Mouse (Mus musculus): ENCODE measurements around the gene Mettl7a1. TPM values are rescaled to one million over a fixed set of nuclear protein-coding genes. Genes with fewer than 3 reads are reported as not detected.
A peak's percentile ranks its signal among the peaks of the same experiment; 100 is the strongest.
"Not testable (repeated sequence)": the region's sequence is repeated elsewhere in the genome, so short reads cannot be mapped to it uniquely, and the experiment has no call there.

Gene Mettl7a1
- 6.6 and 7.7 TPM in 2 replicates for polyA plus RNA-seq (2015; fragmentation: Nextera tagmentation; extraction: Ambion mirVana)

- ATAC-seq (ENCODE audit: low read depth): peak; percentile 79
- DNase-seq: peak; percentile 53
- under 1% methylated on average over 22 of the region's 30 CpGs for WGBS (ENCODE audit: insufficient replicate concordance)
These were observed at the start of gene Mettl7a1 for GRCm38 (mm10) chr15:100304019-100304991. Gene Mettl7a1 (plus strand): TSS chr15:100304140.

GRCm38 (mm10) chr15:100256386-100256785 lies 47.6 kb upstream of the Mettl7a1 start:
- no peak for ATAC-seq (ENCODE audit: low read depth)
- Histone ChIP-seq H3K4me2 (no peak overlapping the region), H3K36me3 (peaks cover 91% of the 10 kb centered on the region), H3K4me1 (replicated peaks) (no peaks in the 10 kb centered on the region), H3K9ac (no peak overlapping the region), H3K27me3 (no peaks in the 10 kb centered on the region), H3K27ac (no peak overlapping the region), H3K4me3 (replicated peaks) (no peak overlapping the region), H3K9me3 (replicated peaks) (no peaks in the 10 kb centered on the region)
- 81% methylated on average over 6 of the region's 6 CpGs for WGBS (ENCODE audit: insufficient replicate concordance)
- DNase-seq: no peak

More at GRCm38 (mm10) chr15:100304019-100304991, at the start of gene Mettl7a1:
- Histone ChIP-seq H3K27ac (peak within 1 kb of the TSS; percentile 94), H3K4me1 (replicated peaks) (peaks cover 56% of the 10 kb centered on the region), H3K9ac (peak within 1 kb of the TSS; percentile 83), H3K9me3 (replicated peaks) (no peaks in the 10 kb centered on the region), H3K27me3 (no peaks in the 10 kb centered on the region), H3K4me3 (replicated peaks) (peak within 1 kb of the TSS; percentile 73), H3K4me2 (peak within 1 kb of the TSS; percentile 87), H3K36me3 (no peaks in the 10 kb centered on the region)

GRCm38 (mm10) chr15:100257305-100257704 lies 46.6 kb upstream of the Mettl7a1 start:
- no peak overlapping the region for H3K4me2 ChIP-seq
- no peak overlapping the region for H3K4me3 ChIP-seq (replicated peaks)
- no peaks in the 10 kb centered on the region; the same call in 1 of the 2 replicates for H3K4me1 ChIP-seq (replicated peaks)
- DNase-seq: no peak
- H3K27ac ChIP-seq: no peak overlapping the region
- peaks cover 85% of the 10 kb centered on the region for H3K36me3 ChIP-seq
- 82% methylated on average over 5 of the region's 5 CpGs for WGBS (ENCODE audit: insufficient replicate concordance)
- H3K9ac ChIP-seq: no peak overlapping the region
- no peak for ATAC-seq (ENCODE audit: low read depth)
- no peaks in the 10 kb centered on the region for H3K9me3 ChIP-seq (replicated peaks)
- H3K27me3 ChIP-seq: no peaks in the 10 kb centered on the region

- Histone ChIP-seq H3K27me3 (no peaks in the 10 kb centered on the region), H3K4me2 (no peak overlapping the region), H3K9ac (no peak overlapping the region), H3K27ac (no peak overlapping the region), H3K36me3 (peaks cover 72% of the 10 kb centered on the region), H3K9me3 (replicated peaks) (no peaks in the 10 kb centered on the region), H3K4me1 (replicated peaks) (no peaks in the 10 kb centered on the region; the same call in 1 of the 2 replicates), H3K4me3 (replicated peaks) (no peak overlapping the region)
- no peak for ATAC-seq (ENCODE audit: low read depth)
- DNase-seq: no peak
- 92% methylated on average over 7 of the region's 7 CpGs for WGBS (ENCODE audit: insufficient replicate concordance)
These were observed 45.1 kb upstream of the Mettl7a1 start for GRCm38 (mm10) chr15:100258646-100259425.

- 81% methylated on average over 7 of the region's 7 CpGs for WGBS (ENCODE audit: insufficient replicate concordance)
- H3K27ac ChIP-seq; H3K9ac ChIP-seq; H3K27me3 ChIP-seq; ATAC-seq (ENCODE audit: low read depth); H3K9me3 ChIP-seq (replicated peaks); H3K4me3 ChIP-seq (replicated peaks); DNase-seq; H3K4me2 ChIP-seq; H3K4me1 ChIP-seq (replicated peaks): not testable (repeated sequence)
- peaks cover 57% of the 10 kb centered on the region for H3K36me3 ChIP-seq
These were observed 43.6 kb upstream of the Mettl7a1 start for GRCm38 (mm10) chr15:100260351-100260750.

- Histone ChIP-seq H3K27me3 (no peaks in the 10 kb centered on the region), H3K4me2 (no peak overlapping the region), H3K36me3 (peaks cover 26% of the 10 kb centered on the region), H3K4me1 (replicated peaks) (no peaks in the 10 kb centered on the region; the same call in 1 of the 2 replicates), H3K27ac (no peak overlapping the region), H3K4me3 (replicated peaks) (no peak overlapping the region), H3K9me3 (replicated peaks) (no peaks in the 10 kb centered on the region), H3K9ac (no peak overlapping the region)
- ATAC-seq (ENCODE audit: low read depth): no peak
- DNase-seq: no peak
- WGBS (ENCODE audit: insufficient replicate concordance): 44% methylated on average over 4 of the region's 4 CpGs
These were observed 40.6 kb upstream of the Mettl7a1 start for GRCm38 (mm10) chr15:100263246-100263905.

GRCm38 (mm10) chr15:100265586-100266325 lies 38.2 kb upstream of the Mettl7a1 start:
- no peak for DNase-seq
- Histone ChIP-seq H3K9me3 (replicated peaks) (no peaks in the 10 kb centered on the region), H3K4me3 (replicated peaks) (no peak overlapping the region), H3K9ac (no peak overlapping the region), H3K27ac (no peak overlapping the region), H3K36me3 (peaks cover 8% of the 10 kb centered on the region), H3K27me3 (no peaks in the 10 kb centered on the region), H3K4me2 (no peak overlapping the region), H3K4me1 (replicated peaks) (no peaks in the 10 kb centered on the region; the same call in 1 of the 2 replicates)
- 64% methylated on average over 4 of the region's 5 CpGs for WGBS (ENCODE audit: insufficient replicate concordance)
- no peak for ATAC-seq (ENCODE audit: low read depth)

GRCm38 (mm10) chr15:100268916-100269315 lies 35.0 kb upstream of the Mettl7a1 start:
- WGBS (ENCODE audit: insufficient replicate concordance): 45% methylated on average over 2 of the region's 2 CpGs
- ATAC-seq (ENCODE audit: low read depth): no peak

GRCm38 (mm10) chr15:100269776-100270175 lies 34.2 kb upstream of the Mettl7a1 start:
- Histone ChIP-seq H3K36me3 (no peaks in the 10 kb centered on the region), H3K4me1 (replicated peaks) (no peaks in the 10 kb centered on the region), H3K4me2 (no peak overlapping the region), H3K9me3 (replicated peaks) (no peaks in the 10 kb centered on the region), H3K27me3 (no peaks in the 10 kb centered on the region), H3K9ac (no peak overlapping the region), H3K4me3 (replicated peaks) (no peak overlapping the region), H3K27ac (no peak overlapping the region)
- no peak for ATAC-seq (ENCODE audit: low read depth)
- no peak for DNase-seq
- WGBS (ENCODE audit: insufficient replicate concordance): 35% methylated on average over 9 of the region's 9 CpGs

More at GRCm38 (mm10) chr15:100268916-100269315, 35.0 kb upstream of the Mettl7a1 start:
- Histone ChIP-seq H3K27me3 (no peaks in the 10 kb centered on the region), H3K9me3 (replicated peaks) (no peaks in the 10 kb centered on the region), H3K4me1 (replicated peaks) (no peaks in the 10 kb centered on the region), H3K4me2 (no peak overlapping the region), H3K4me3 (replicated peaks) (no peak overlapping the region), H3K27ac (no peak overlapping the region), H3K9ac (no peak overlapping the region), H3K36me3 (no peaks in the 10 kb centered on the region)
- DNase-seq: no peak

- not testable (repeated sequence) for H3K27me3 ChIP-seq; DNase-seq; H3K4me3 ChIP-seq (replicated peaks); H3K27ac ChIP-seq; ATAC-seq (ENCODE audit: low read depth); H3K4me1 ChIP-seq (replicated peaks); H3K4me2 ChIP-seq; H3K9ac ChIP-seq; H3K9me3 ChIP-seq (replicated peaks); H3K36me3 ChIP-seq
- 43% methylated on average over 7 of the region's 7 CpGs for WGBS (ENCODE audit: insufficient replicate concordance)
These were observed 33.3 kb upstream of the Mettl7a1 start for GRCm38 (mm10) chr15:100270609-100271008.

Data from liver, embryonic 13.5 days (tissue).